Mouse (Mus musculus) lung, postnatal 0 days (tissue): ENCODE results near the gene Clpsl2. TPM values are rescaled to one million over a fixed set of nuclear protein-coding genes. Genes with fewer than 3 reads are reported as not detected.
A peak's percentile ranks its signal among the peaks of the same experiment; 100 is the strongest.

ENCODE experiments used
- ATAC-seq: fragments of 200-750 bp; cut with Nextera tagmentation; 2 replicates; pipeline ENCODE4 v1.8.0; 2017; ENCODE audit warnings: moderate library complexity
- DNase-seq: peaks from one replicate; pipeline ENCODE4 v3.0.0-alpha.2; 2016; ENCODE audit warnings: low spot score
- H3K27ac ChIP-seq: fragments of 300-500 bp; sonication (generic); 2 replicates; pipeline ENCODE4 v1.5.1; 2014; ENCODE audit warnings: antibody characterized with exemption, mild to moderate bottlenecking, low read length, mixed read lengths
- H3K27me3 ChIP-seq: fragments of 300-500 bp; sonication (generic); replicated peaks from 2 replicates; pipeline ENCODE4 v1.6.1; 2014; ENCODE audit warnings: low read length, mixed read lengths; ENCODE audit not compliant: insufficient read depth
- H3K36me3 ChIP-seq: fragments of 300-500 bp; sonication (generic); 2 replicates; pipeline ENCODE4 v1.6.1; 2014; ENCODE audit warnings: low read length, mixed read lengths; ENCODE audit not compliant: insufficient read depth
- H3K4me1 ChIP-seq: fragments of 300-500 bp; sonication (generic); 2 replicates; pipeline ENCODE4 v1.6.1; 2014; ENCODE audit warnings: antibody characterized with exemption, low read depth, low read length, mixed read lengths; ENCODE audit not compliant: insufficient read depth
- H3K4me2 ChIP-seq: fragments of 300-500 bp; sonication (generic); replicated peaks from 2 replicates; pipeline ENCODE4 v1.6.1; 2014; ENCODE audit warnings: low read depth, mild to moderate bottlenecking, low read length, moderate library complexity, mixed read lengths
- H3K4me3 ChIP-seq: fragments of 300-500 bp; sonication (generic); 2 replicates; pipeline ENCODE4 v1.5.1; 2014; ENCODE audit warnings: low read depth, low read length
- H3K9ac ChIP-seq: fragments of 300-500 bp; sonication (generic); replicated peaks from 2 replicates; pipeline ENCODE4 v1.6.1; 2014; ENCODE audit warnings: low read depth, mild to moderate bottlenecking
- H3K9me3 ChIP-seq: fragments of 300-500 bp; sonication (generic); 2 replicates; pipeline ENCODE4 v1.6.1; 2016; ENCODE audit warnings: low read length, mixed read lengths
- CTCF ChIP-seq: IDR thresholded peaks from 2 replicates; pipeline ENCODE4 v1.5.1; 2016; ENCODE audit warnings: antibody characterized with exemption, mild to moderate bottlenecking
- EP300 ChIP-seq: IDR thresholded peaks from 2 replicates; pipeline ENCODE4 v1.6.1; 2016; ENCODE audit warnings: antibody characterized with exemption, mild to moderate bottlenecking, control low read depth
- WGBS: fragments of 180-500 bp; shearing (Covaris S2); extraction: QIAGEN DNeasy Blood & Tissue Kit; methylation state at CpG from one replicate; pipeline ENCODE4 v1.1.7; 2014; 5-methylcytosine and 5-hydroxymethylcytosine counted together
- polyA plus RNA-seq: library from polyadenylated mRNA; unstranded; fragments of >200 nt; fragmentation: Nextera tagmentation; extraction: Ambion mirVana; gene quantifications from 2 replicates; pipeline ENCODE4 v1.2.1, GENCODE M21; 2015

Gene Clpsl2
- not detected in 2 replicates for polyA plus RNA-seq

GRCm38 (mm10) chr17:28549111-28549510, at the start of gene Clpsl2:
Gene Clpsl2 (plus strand): TSS chr17:28549411.
- Histone ChIP-seq H3K27me3 (no peaks in the 10 kb centered on the region), H3K9ac (no peak within 1 kb of the TSS), H3K27ac (no peak within 1 kb of the TSS), H3K4me2 (no peak within 1 kb of the TSS), H3K9me3 (no peaks in the 10 kb centered on the region), H3K4me1 (no peaks in the 10 kb centered on the region), H3K4me3 (no peak within 1 kb of the TSS), H3K36me3 (no peaks in the 10 kb centered on the region)
- DNase-seq: no peak
- whole genome bisulfite sequencing: 76% methylated on average over 14 of the region's 14 CpGs
- ATAC-seq: no peak
- no peak for TF ChIP-seq EP300
- no peak for TF ChIP-seq CTCF

- TF ChIP-seq EP300 (no peak), CTCF (no peak)
- no peak overlapping the region for H3K27ac ChIP-seq
- H3K9me3 ChIP-seq: no peaks in the 10 kb centered on the region
- no peak overlapping the region for H3K9ac ChIP-seq
- no peaks in the 10 kb centered on the region for H3K27me3 ChIP-seq
- no peaks in the 10 kb centered on the region for H3K4me1 ChIP-seq
- no peaks in the 10 kb centered on the region for H3K36me3 ChIP-seq
- DNase-seq (no peak), ATAC-seq (no peak)
- 65% methylated on average over 3 of the region's 3 CpGs for WGBS
- no peak overlapping the region for H3K4me3 ChIP-seq
- H3K4me2 ChIP-seq: no peak overlapping the region
Measured at GRCm38 (mm10) chr17:28500465-28500864, 48.7 kb upstream of the Clpsl2 start.

- no peak overlapping the region for H3K4me2 ChIP-seq
- peak; percentile 40 for ATAC-seq
- H3K4me1 ChIP-seq: no peaks in the 10 kb centered on the region
- no peak overlapping the region for H3K4me3 ChIP-seq
- TF ChIP-seq EP300 (no peak), CTCF (no peak)
- H3K9me3 ChIP-seq: no peaks in the 10 kb centered on the region
- H3K27me3 ChIP-seq: no peaks in the 10 kb centered on the region
- no peak overlapping the region for H3K27ac ChIP-seq
- 39% methylated on average over 7 of the region's 7 CpGs for WGBS
- DNase-seq: no peak
- H3K9ac ChIP-seq: no peak overlapping the region
- no peaks in the 10 kb centered on the region for H3K36me3 ChIP-seq
Measured at GRCm38 (mm10) chr17:28502196-28502821, 46.9 kb upstream of the Clpsl2 start.

- Histone ChIP-seq H3K27me3 (no peaks in the 10 kb centered on the region), H3K27ac (no peak overlapping the region), H3K4me3 (no peak overlapping the region), H3K9ac (no peak overlapping the region), H3K4me2 (no peak overlapping the region), H3K36me3 (no peaks in the 10 kb centered on the region; the same call in 1 of the 2 replicates), H3K9me3 (no peaks in the 10 kb centered on the region), H3K4me1 (no peaks in the 10 kb centered on the region)
- no peak for TF ChIP-seq CTCF
- TF ChIP-seq EP300: no peak
- DNase-seq (no peak), ATAC-seq (no peak)
- WGBS: 71% methylated on average over 6 of the region's 6 CpGs
Measured at GRCm38 (mm10) chr17:28504182-28504581, 45.0 kb upstream of the Clpsl2 start.

GRCm38 (mm10) chr17:28505591-28505990, 43.6 kb upstream of the Clpsl2 start:
- Histone ChIP-seq H3K4me3 (no peak overlapping the region), H3K4me1 (peaks cover 3% of the 10 kb centered on the region; the same call in 1 of the 2 replicates), H3K9me3 (no peaks in the 10 kb centered on the region), H3K9ac (no peak overlapping the region), H3K27me3 (no peaks in the 10 kb centered on the region), H3K36me3 (no peaks in the 10 kb centered on the region; the same call in 1 of the 2 replicates), H3K27ac (no peak overlapping the region), H3K4me2 (no peak overlapping the region)
- no peak for ATAC-seq
- TF ChIP-seq EP300: no peak
- no peak for TF ChIP-seq CTCF
- WGBS: 91% methylated on average over 4 of the region's 4 CpGs
- DNase-seq: no peak

GRCm38 (mm10) chr17:28506895-28507294, 42.3 kb upstream of the Clpsl2 start:
- Histone ChIP-seq H3K4me3 (no peak overlapping the region), H3K9ac (no peak overlapping the region), H3K4me2 (no peak overlapping the region), H3K4me1 (peaks cover 8% of the 10 kb centered on the region; the same call in 1 of the 2 replicates), H3K27ac (no peak overlapping the region), H3K27me3 (no peaks in the 10 kb centered on the region), H3K9me3 (no peaks in the 10 kb centered on the region), H3K36me3 (no peaks in the 10 kb centered on the region; the same call in 1 of the 2 replicates)
- ATAC-seq (no peak), DNase-seq (no peak)
- WGBS: 26% methylated on average over 5 of the region's 5 CpGs
- no peak for TF ChIP-seq EP300
- TF ChIP-seq CTCF: no peak
